Mouse (Mus musculus) testis, postnatal 14 days (tissue): Measurements from ENCODE around the gene Vmn1r191.
"Not testable (repeated sequence)": the region's sequence is repeated elsewhere in the genome, so short reads cannot be mapped to it uniquely, and the experiment has no call there.

ENCODE experiments used
- DNase-seq: peaks from one replicate; pipeline ENCODE4 v3.0.0; 2021; ENCODE audit warnings: low spot score

Vmn1r191 gene

DNA sequence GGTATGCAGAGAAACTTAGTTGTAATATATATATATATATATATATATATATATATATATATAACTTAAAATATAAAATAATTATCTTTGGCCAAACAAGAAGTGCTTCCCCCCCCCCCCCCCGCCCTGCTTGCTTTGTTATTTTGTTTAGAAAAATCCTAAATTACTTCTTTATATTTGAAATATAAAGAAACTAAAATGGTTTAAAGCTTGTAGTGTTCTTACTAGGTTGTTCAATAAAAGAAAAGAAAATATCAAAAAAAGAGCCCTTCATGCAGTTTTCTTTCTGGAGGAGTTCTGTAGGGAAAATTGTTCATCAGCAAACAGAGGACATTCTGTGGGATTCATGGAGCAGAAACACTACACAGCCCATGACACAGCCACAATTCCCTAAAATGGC, at the start of gene Vmn1r191:
Vmn1r191 (minus strand) TSS at position 101 of the 400 bp plus-strand sequence.
- DNase-seq, result no peak

DNA sequence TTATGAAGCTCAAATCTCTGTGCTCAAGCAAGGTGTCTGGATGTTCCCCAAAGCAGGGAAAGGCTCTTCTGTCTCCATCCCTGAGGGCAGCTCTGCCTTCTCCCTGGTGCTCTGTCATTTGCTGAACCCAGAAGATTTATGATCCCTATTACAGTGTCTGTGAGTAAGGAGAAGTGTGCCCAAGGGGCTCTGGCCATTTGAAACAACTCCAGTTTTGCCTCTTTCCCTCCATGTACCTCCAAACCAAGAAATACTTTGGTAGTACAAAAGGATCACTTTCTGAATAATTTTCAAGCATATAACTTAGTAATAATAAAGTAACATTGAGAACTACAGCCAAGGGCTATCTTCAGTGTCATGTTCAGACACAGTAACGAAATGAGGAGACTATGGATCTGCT, 39.3 kb upstream of the Vmn1r191 start, which contains the start of gene Vmn1r193:
Vmn1r193 (minus strand) TSS at position 101 of the 400 bp plus-strand sequence.
- DNase-seq, result not testable (repeated sequence)

DNA sequence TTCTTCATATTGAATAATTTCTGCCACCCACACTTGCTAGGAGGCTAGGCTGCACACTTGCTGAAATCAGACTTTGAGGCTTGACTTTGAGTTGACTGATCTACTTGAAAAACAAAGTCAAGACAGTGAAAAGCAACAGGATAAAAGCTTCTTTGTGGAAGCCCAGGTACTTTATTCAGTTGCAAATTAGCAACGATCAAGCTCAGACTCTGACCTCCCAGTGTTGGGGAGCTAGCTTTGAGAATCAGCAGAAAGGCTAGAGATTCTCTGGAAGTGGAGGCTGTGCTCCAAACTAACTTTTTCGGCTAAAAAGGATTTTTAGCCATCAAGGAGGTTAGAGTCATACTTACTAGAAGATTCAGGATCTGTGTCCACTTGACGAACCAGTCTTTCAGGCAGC, 9.0 kb upstream of the Vmn1r191 start:
- DNase-seq, result not testable (repeated sequence)

DNA sequence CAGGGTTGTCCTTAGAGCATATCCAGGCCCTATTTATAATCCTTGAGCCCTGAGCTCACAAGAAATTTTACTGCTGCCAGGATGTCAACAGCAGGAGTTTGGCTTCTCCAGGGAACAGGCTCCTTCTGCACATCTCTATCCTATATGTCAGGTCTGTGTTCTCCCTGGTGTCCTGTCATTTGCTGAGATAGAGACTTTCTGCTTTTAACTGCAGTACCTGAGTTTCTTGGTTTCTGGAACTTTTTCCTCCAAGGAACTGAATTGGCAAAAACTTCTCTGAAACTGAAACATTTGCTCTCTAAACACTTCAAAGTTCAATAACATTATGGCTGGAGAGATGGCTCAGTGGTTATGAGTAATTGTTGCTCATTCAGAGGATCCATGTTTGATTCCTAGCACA, 7.3 kb upstream of the Vmn1r191 start, which contains the start of gene Vmn1r192:
Vmn1r192 (minus strand) TSS at position 101 of the 400 bp plus-strand sequence.
- DNase-seq, result no peak

DNA sequence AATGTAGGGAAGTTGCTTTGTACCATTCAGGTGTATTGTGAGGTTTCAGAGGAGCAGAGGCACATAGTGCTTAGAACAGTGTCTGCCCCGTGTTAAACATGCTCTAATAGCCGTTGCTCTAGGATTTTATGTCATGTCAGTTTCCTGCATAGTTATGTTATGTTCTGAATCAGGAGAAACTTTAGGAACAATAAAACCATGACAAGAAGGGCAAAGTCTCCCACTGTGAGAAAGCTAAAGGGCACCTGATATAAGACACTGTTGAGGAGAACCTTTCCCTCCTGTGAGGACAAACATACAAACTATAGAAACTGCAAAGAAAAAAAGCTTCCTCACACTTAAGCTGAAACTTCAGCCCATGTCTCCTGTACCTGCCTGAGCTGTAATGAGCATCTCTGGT, 6.6 kb upstream of the Vmn1r191 start:
- DNase-seq, result no peak

DNA sequence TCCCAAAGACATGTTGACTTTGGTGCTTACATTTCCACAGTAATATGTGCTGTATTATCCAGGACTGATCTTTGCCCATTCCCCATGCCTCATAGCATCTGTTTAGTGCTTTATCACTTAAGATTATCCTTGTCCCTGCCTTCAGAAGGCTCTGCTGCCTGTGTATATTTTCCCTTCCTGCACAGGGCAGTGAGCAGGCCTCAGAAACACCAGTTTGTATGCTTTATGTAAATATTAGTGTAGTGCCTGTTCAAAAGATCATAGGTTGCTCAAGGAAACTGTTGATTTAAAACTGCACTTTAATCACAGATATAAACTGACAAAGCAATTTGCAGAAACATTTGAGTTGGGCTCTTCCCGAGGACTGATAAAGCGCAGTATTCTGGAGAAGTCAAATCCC, 5.5 kb upstream of the Vmn1r191 start:
- DNase-seq, result no peak

DNA sequence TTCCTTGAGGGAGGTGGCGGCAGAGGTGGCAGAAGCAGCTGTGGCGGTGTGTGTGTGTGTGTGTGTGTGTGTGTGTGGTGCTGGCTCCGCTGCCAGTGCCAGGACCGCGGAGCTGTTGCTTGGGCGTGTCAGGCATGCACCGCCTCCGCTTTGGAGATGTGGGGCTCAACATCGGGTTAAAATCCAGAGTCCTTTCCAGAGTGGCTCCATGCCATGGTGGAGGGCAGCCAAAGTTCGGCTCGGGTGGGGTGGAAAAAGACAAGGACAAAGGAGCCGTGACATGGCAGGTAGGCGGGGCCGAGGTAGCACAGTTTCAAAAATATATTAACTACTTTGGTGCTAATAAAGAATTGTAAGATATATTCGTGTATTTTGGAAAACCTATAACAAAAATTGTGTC, 15.4 kb downstream of the Vmn1r191 start:
- no peak for DNase-seq

DNA sequence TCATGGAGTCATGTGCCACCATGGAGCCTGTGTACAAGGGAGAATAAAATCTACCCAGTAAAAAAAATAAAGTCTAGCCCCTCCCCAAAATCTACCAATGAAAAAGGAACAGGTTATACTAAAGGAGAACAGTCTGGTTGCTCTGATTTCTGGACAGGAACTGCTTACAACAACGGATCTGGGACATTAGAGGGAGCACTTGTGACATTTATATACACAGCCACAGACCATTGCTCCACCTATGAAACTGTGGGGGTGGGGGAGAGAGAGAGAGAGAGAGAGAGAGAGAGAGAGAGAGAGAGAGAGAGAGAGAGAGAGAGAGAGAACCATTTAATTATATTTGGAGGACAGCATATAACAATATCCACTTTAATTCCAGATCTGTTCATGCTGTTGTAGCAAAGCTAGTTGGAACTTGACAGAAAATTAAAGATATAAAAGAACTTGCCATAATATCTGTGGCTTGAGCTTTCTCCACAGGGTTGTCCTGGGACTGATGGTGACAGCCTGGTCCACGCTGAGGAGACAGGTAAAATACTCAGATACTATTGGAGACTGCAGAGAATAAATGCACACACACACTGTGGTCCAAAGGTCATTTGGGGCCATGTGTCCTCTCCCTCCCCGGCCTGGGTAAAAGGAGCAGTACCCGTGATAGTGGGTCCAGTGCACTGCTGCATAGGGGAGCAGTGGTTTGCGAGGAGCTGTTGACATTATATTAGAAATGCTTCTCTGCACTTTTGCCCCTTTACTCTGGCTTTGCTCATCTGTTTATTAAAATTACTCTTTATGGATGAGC, 47.1 kb downstream of the Vmn1r191 start:
- DNase-seq, result not testable (repeated sequence)
